Mouse (Mus musculus): ENCODE results near the gene Hspb11.

Hspb11 gene

DNA sequence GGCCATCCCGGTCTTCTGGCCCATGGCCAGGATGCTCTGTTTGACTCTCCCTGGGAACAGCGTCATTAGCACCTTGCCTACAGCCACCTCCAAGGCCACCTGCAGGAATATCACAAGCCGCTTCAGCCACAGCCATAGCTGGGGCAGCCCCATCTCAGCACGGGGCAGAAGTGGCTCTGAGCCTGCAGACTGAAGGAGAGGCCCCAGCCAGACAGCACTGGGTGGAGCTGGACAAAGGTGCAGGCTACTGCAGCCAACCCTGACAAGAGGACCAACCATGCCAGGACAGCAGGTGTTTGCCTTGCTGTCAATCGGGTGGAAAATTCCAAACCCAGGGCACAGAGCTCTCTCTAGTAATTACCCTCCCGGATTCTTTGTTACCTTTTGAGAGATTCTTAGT is 53.6 kb downstream of the Hspb11 start, which contains the start of gene Dio1:
Gene Dio1, minus strand, starts transcription at position 204 of the 400 bp plus-strand sequence.
- no peak for DNase-seq (ENCODE audit: extremely low read depth, insufficient read length, low spot score)

DNA sequence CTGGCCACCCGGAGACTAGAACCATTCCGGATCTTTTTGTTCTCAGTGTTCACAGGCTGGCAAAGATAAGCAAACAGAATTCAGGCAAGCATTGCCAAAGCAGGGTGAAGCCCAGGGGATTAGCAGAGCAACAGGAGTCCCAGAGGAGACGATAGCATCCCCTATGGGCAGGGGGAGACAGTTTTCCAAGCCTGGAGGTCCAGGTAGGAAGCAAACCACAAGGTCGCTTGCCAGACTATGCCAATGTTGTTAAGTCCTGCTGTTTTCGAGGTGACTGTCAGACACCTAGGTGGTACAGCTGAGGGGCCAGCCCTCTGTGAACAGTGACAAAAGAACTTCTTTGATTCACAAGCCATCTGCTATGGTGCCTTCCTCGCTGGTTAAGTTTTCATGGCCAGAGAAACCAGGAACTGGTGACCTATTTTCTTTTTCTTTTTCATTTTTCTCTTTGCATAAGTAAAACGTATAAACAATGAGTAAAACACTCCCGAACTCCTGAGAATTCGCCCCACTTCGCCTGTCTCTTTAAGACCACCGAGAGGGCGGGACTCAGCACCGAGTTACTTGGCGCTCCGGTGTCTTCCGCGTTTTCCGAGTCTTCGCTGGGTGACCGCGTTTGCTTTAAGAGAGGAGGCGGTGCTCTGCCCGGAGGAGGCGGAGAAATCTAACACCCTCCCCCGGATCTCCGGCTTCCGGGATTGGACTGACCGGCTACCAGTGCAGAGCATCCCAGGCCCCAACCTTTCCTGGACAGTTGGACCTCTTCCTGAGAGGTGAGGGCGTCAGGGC is 60.5 kb downstream of the Hspb11 start, which contains the start of gene Yipf1:
Gene Yipf1, plus strand, starts transcription at position 674 of the 789 bp plus-strand sequence.
- peak; percentile 81 for DNase-seq (ENCODE audit: extremely low read depth, insufficient read length, low spot score)

DNA sequence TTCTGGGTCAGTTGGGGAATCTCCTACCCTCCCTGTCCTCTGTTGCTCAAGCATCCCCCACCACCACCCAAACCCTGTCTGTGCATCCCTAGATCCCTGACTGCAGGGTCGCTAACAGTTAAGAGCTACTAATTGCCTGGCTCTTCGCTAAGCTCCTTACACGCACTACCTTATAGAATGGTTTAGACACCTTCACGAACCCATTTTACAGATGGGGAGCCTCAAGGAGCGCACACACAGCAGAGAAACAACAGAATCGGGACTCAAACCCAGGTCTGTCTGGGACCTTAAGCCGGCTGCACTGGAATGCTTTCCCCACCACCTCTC is 61.0 kb downstream of the Hspb11 start:
- DNase-seq (ENCODE audit: extremely low read depth, insufficient read length, low spot score) = no peak

DNA sequence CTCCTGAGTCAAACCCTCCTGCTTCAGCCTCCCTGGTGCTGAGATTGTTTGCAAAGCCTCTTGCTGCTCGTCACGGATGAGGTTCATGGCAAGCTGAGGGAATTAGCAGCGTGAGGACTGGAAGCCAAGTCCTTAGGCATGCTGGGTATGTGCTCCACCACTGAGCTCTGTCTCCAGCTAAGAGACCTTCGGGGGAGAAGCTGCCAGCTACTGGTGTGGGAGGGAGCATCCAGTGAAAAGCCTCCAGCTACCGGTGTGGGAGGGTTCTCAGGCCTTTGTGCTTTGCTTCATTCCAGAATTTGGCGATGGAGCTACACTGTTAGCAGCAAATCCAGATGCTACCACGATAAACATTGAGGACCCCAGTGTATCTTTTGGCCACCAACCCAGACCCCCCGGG is 65.3 kb downstream of the Hspb11 start:
- no peak for DNase-seq (ENCODE audit: extremely low read depth, insufficient read length, low spot score)

DNA sequence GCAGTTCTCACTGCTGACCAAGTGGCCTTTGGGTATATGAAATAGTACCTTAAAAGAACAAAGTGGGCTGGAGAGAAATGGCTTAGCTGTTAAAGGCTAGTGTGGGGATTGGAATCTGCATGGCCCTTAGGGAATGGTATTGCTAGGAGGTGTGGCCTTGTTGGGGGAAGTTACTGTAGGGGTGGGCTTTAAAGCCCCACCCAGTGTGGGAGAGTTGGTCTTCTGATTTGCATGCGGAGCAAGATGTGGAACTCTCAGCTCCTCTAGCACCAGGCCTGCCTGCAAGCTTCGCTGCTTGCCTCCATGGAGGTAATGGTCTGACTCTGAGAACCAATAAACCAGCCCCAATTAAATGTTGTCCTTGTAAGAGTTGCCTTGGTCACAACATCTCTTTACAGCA is 67.6 kb downstream of the Hspb11 start:
- no peak for DNase-seq (ENCODE audit: extremely low read depth, insufficient read length, low spot score)

DNA sequence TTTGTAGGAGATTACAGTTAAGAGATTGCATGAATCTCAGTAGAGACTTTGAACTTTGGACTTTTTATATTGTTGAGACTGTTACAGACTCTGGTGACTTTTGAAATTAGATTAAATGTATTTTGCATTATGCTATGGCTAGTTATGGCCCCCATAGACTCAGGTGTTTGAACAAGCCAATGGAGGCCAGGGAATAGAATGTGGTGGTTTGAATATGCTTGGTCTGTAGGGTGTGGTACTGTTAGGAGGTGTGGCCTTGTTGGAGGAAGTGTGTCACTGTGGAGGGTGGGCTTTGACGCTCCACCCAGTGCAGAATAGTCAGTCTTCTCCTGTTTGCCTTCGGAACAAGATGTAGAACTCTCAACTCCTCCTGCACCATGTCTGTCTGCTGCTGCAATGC is 69.7 kb downstream of the Hspb11 start:
- DNase-seq (ENCODE audit: extremely low read depth, insufficient read length, low spot score) = no peak

DNA sequence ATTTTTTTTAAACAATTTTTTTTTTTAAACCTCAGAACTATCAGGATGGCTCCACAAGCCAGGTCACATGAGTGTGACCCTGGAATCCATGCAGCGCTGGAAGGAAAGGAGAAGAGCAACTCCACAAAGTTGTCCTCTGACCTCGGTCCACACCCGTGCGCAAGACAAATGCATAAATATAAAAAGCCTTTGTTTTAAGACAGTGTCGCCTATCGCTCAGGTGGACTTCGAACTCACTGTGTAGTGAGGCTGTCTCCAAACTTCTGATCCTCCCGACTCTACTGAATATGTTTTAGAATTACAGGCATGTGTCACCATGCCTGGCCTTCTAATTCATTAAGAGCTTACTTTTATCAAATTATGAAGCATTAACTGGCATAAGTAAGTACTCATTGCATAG is 75.1 kb downstream of the Hspb11 start:
- DNase-seq (ENCODE audit: extremely low read depth, insufficient read length, low spot score) = no peak

Data from 3134 (cell line).